ENCODE assay signal across 13 mouse cellular contexts in genomic region chr1:93207536-93208064, GRCm38 (mm10). TPM values are rescaled to one million over a fixed set of nuclear protein-coding genes. Genes with fewer than 3 reads are reported as not detected.
DNase-seq lines count a peak whose midpoint lies in the region; ATAC-seq and TF ChIP-seq lines count a peak whose summit lies in the region.
"Had no signal": no experiment of that assay in that cellular context is flagged by ENCODE, and none has a peak within 500 bp of the region (broad histone marks: within the 10 kb centered on the region; RNA-seq: fewer than 3 reads in every experiment).

No protein-coding gene starts in this region.

- no peaks in the 10 kb centered on the region for H3K36me3 ChIP-seq in lung, embryonic 16.5 days (ENCODE audit: control insufficient read depth, insufficient read depth, low read length)
- no peaks in the 10 kb centered on the region for H3K36me3 ChIP-seq in embryonic facial prominence, embryonic 10.5 days (replicated peaks)
- H3K36me3 ChIP-seq in myocyte (ENCODE audit: control insufficient read depth, insufficient read depth): no peaks in the 10 kb centered on the region
- H3K36me3 ChIP-seq: forebrain, embryonic 12.5 days; liver, embryonic 15.5 days had no signal

- TF ChIP-seq CTCF in cerebellum, adult 2 months (IDR thresholded peaks at IDR 0.05; ENCODE audit: borderline replicate concordance, insufficient read depth, low read depth, low read length): no peak

- no peak overlapping the region for H3K4me3 ChIP-seq in lung, embryonic 16.5 days (ENCODE audit: low read length)
- no peak overlapping the region for H3K4me3 ChIP-seq in embryonic facial prominence, embryonic 10.5 days
- H3K4me3 ChIP-seq in myocyte: no peak overlapping the region
- no peak overlapping the region for H3K4me3 ChIP-seq in cerebellum, adult 2 months (replicated peaks; ENCODE audit: insufficient read depth, low read depth, low read length)
- H3K4me3 ChIP-seq: forebrain, embryonic 12.5 days; left cerebral cortex, adult 2 months; liver, embryonic 15.5 days had no signal

- no peaks in the 10 kb centered on the region for H3K27me3 ChIP-seq in lung, embryonic 16.5 days (ENCODE audit: control insufficient read depth, insufficient read depth, low read depth, low read length)
- no peaks in the 10 kb centered on the region for H3K27me3 ChIP-seq in embryonic facial prominence, embryonic 10.5 days (replicated peaks; ENCODE audit: low read depth, poor library complexity, severe bottlenecking)
- peaks cover 44% of the 10 kb centered on the region for H3K27me3 ChIP-seq in myocyte (ENCODE audit: control insufficient read depth, insufficient read depth, insufficient read length)
- no peaks in the 10 kb centered on the region for H3K27me3 ChIP-seq in cerebellum, adult 2 months (ENCODE audit: control insufficient read depth, insufficient read depth, low read length)
- H3K27me3 ChIP-seq: forebrain, embryonic 12.5 days; liver, embryonic 15.5 days had no signal

- no peak for ATAC-seq in lung, embryonic 16.5 days (ENCODE audit: low read depth)

- H3K4me2 ChIP-seq in lung, embryonic 16.5 days (ENCODE audit: low read depth, low read length): peak overlapping the region; percentile 8; the same call in 1 of the 2 replicates
- H3K4me2 ChIP-seq in myocyte (ENCODE audit: low read depth): no peak overlapping the region
- H3K4me2 ChIP-seq: forebrain, embryonic 12.5 days; liver, embryonic 15.5 days had no signal

- H3K79me2 ChIP-seq in myocyte (ENCODE audit: control insufficient read depth, insufficient read depth): no peaks in the 10 kb centered on the region

- no peaks in the 10 kb centered on the region for H3K9me3 ChIP-seq in lung, embryonic 16.5 days (ENCODE audit: control insufficient read depth, low read length)
- H3K9me3 ChIP-seq in embryonic facial prominence, embryonic 10.5 days: no peaks in the 10 kb centered on the region
- H3K9me3 ChIP-seq: forebrain, embryonic 12.5 days; liver, embryonic 15.5 days had no signal

- no peak overlapping the region for H3K9ac ChIP-seq in lung, embryonic 16.5 days (ENCODE audit: low read length)
- H3K9ac ChIP-seq: forebrain, embryonic 12.5 days; liver, embryonic 15.5 days had no signal

- no peak for TF ChIP-seq POLR2A in myocyte (IDR thresholded peaks at IDR 0.05; ENCODE audit: insufficient read length, low read depth)
- TF ChIP-seq POLR2A in cerebellum, adult 2 months (IDR thresholded peaks at IDR 0.05; ENCODE audit: borderline replicate concordance, insufficient read depth, low read length): no peak

- peak; percentile 29 for DNase-seq in kidney, adult 11 months
- DNase-seq in kidney, postnatal 4 days: no peak
- no peak for DNase-seq in lung, postnatal 10 days
- DNase-seq in embryonic facial prominence, embryonic 10.5 days (ENCODE audit: low spot score): no peak
- DNase-seq in cerebellum, adult 2 months: no peak
- DNase-seq: cerebellum, adult 9-11 months; gastrocnemius, postnatal 36 days; retina, postnatal 1 day had no signal

- no peak overlapping the region for H3ac ChIP-seq in myocyte (ENCODE audit: control insufficient read depth, insufficient read length)

- peaks cover 48% of the 10 kb centered on the region for H3K4me1 ChIP-seq in lung, embryonic 16.5 days (replicated peaks; ENCODE audit: control insufficient read depth, insufficient read depth, low read length)
- H3K4me1 ChIP-seq in embryonic facial prominence, embryonic 10.5 days: peaks cover 50% of the 10 kb centered on the region
- H3K4me1 ChIP-seq in cerebellum, adult 2 months (ENCODE audit: control insufficient read depth, insufficient read depth, low read length): peaks cover 7% of the 10 kb centered on the region
- H3K4me1 ChIP-seq: liver, embryonic 15.5 days had no signal

- 78% methylated on average over 4 of the region's 4 CpGs for WGBS in lung, embryonic 16.5 days
- WGBS in embryonic facial prominence, embryonic 10.5 days: 90% methylated on average over 4 of the region's 4 CpGs
- WGBS in cerebellum, adult 2 months: 69% methylated on average over 4 of the region's 4 CpGs

- no peak overlapping the region for H3K27ac ChIP-seq in lung, embryonic 16.5 days (ENCODE audit: low read length)
- H3K27ac ChIP-seq in embryonic facial prominence, embryonic 10.5 days (replicated peaks): peak overlapping the region; percentile 26
- no peak overlapping the region for H3K27ac ChIP-seq in cerebellum, adult 2 months (ENCODE audit: insufficient read depth, low read length)
- H3K27ac ChIP-seq: forebrain, embryonic 12.5 days; left cerebral cortex, adult 2 months; liver, embryonic 15.5 days had no signal

TF ChIP-seq in myocyte, 11 proteins besides CTCF, POLR2A, EP300 and RAD21:
- no peak for TF ChIP-seq REST (IDR thresholded peaks at IDR 0.05; ENCODE audit: insufficient read depth, insufficient read length)
- TF ChIP-seq MAX (IDR thresholded peaks at IDR 0.05; ENCODE audit: low read depth): no peak
- peak; percentile 31; the same call in 1 of the 2 replicates for TF ChIP-seq CEBPB (IDR thresholded peaks at IDR 0.05; ENCODE audit: insufficient read depth, poor library complexity, severe bottlenecking)
- TF ChIP-seq SRF (IDR thresholded peaks at IDR 0.05; ENCODE audit: control insufficient read depth, insufficient read length, low read depth): no peak
- no peak for TF ChIP-seq USF1 (IDR thresholded peaks at IDR 0.05; ENCODE audit: low read depth)
- TF ChIP-seq TCF12 (IDR thresholded peaks at IDR 0.05; ENCODE audit: insufficient read depth, poor library complexity, severe bottlenecking): no peak

RNA-seq across cellular contexts. Expression of gene Sned1, which starts 28.0 kb away (rescaled TPM):
- 20.2 and 22.6 TPM in 2 replicates for polyA plus RNA-seq in lung, embryonic 16.5 days (2015; fragmentation: Nextera tagmentation; extraction: Ambion mirVana)
- polyA plus RNA-seq in embryonic facial prominence, embryonic 10.5 days (2016; fragmentation: Nextera tagmentation; extraction: Ambion mirVana): 6.5 and 9.6 TPM in 2 replicates
- 0.20 TPM for polyA plus RNA-seq in myocyte (2012; fragmentation: generic; extraction: Trizol)
- 18.5 and 20.6 TPM in 2 replicates for polyA plus RNA-seq in cerebellum, adult 2 months (2012; rRNA removed)

RNA-seq across cellular contexts. Expression of gene Crocc2, which starts 39.1 kb away (rescaled TPM):
- 4.9 and 5.1 TPM in 2 replicates for polyA plus RNA-seq in lung, embryonic 16.5 days (2015; fragmentation: Nextera tagmentation; extraction: Ambion mirVana)
- polyA plus RNA-seq in embryonic facial prominence, embryonic 10.5 days (2016; fragmentation: Nextera tagmentation; extraction: Ambion mirVana): 0.19 and 0.20 TPM in 2 replicates
- polyA plus RNA-seq in myocyte (2012; fragmentation: generic; extraction: Trizol): not detected
- 0.28 and 0.54 TPM in 2 replicates for polyA plus RNA-seq in cerebellum, adult 2 months (2012; rRNA removed)
- polyA plus RNA-seq: liver, embryonic 15.5 days had no signal

RNA-seq across cellular contexts. Expression of gene 2310007B03Rik, which starts 46.9 kb away (rescaled TPM):
- polyA plus RNA-seq in lung, embryonic 16.5 days (2015; fragmentation: Nextera tagmentation; extraction: Ambion mirVana): 23.0 and 26.0 TPM in 2 replicates
- 0.87 and 1.5 TPM in 2 replicates for polyA plus RNA-seq in embryonic facial prominence, embryonic 10.5 days (2016; fragmentation: Nextera tagmentation; extraction: Ambion mirVana)
- polyA plus RNA-seq in myocyte (2012; fragmentation: generic; extraction: Trizol): 0.06 TPM
- polyA plus RNA-seq in cerebellum, adult 2 months (2012; rRNA removed): 0.10 TPM in 1 of 2 replicates, not detected in the other
